Mouse (Mus musculus) neutrophil, adult 65 days (primary cell): ENCODE measurements around the gene Nat8f7. TPM values are rescaled to one million over a fixed set of nuclear protein-coding genes. Genes with fewer than 3 reads are reported as not detected.

Experiments used
- total RNA-seq: library from RNA; stranded (reverse); gene quantifications from 2 replicates; pipeline ENCODE4 v1.2.4, GENCODE M21; 2023

The Nat8f7 gene
- total RNA-seq: not detected in 2 replicates

GRCm38 (mm10) chr6:85713105-85713504 is at the start of gene Nat8f7:
Gene Nat8f7, minus strand, starts transcription at chr6:85713205.

Other genes with a start within 250 kb of the Nat8f7 start
- gene Fbxo41, start 210.2 kb downstream of the Nat8f7 start, total RNA-seq: not detected in 2 replicates
- not detected in 2 replicates for gene Egr4, start 199.6 kb downstream of the Nat8f7 start, total RNA-seq
- 6.1 and 8.6 TPM in 2 replicates for gene Alms1, start 125.7 kb downstream of the Nat8f7 start, total RNA-seq
- not detected in 2 replicates for gene Nat8f3, start 52.5 kb upstream of the Nat8f7 start, total RNA-seq
- gene Nat8f6, start 107.7 kb upstream of the Nat8f7 start, total RNA-seq: not detected in 2 replicates
- gene Nat8f5, start 107.8 kb upstream of the Nat8f7 start, total RNA-seq: not detected in 2 replicates
- not detected in 2 replicates for gene Nat8, start 118.9 kb upstream of the Nat8f7 start, total RNA-seq
- gene Nat8f2, start 156.0 kb upstream of the Nat8f7 start, total RNA-seq: not detected in 2 replicates
- gene Nat8f4, start 191.7 kb upstream of the Nat8f7 start, total RNA-seq: 0.32 and 0.59 TPM in 2 replicates
- 6.8 TPM in 2 replicates for gene Tprkb, start 198.7 kb upstream of the Nat8f7 start, total RNA-seq
- 0.93 and 1.7 TPM in 2 replicates for gene Nat8f1, start 202.5 kb upstream of the Nat8f7 start, total RNA-seq
- 148 and 168 TPM in 2 replicates for gene Dusp11, start 248.5 kb upstream of the Nat8f7 start, total RNA-seq